Mouse (Mus musculus) liver, embryonic 13.5 days (tissue): Measurements from ENCODE around the gene H13. TPM values are rescaled to one million over a fixed set of nuclear protein-coding genes. Genes with fewer than 3 reads are reported as not detected.

Source experiments
- ATAC-seq: fragments of 200-750 bp; cut with Nextera tagmentation; 2 replicates; pipeline ENCODE4 v1.8.0; 2017; ENCODE audit warnings: low read depth, mild to moderate bottlenecking, moderate number of reproducible peaks, moderate library complexity
- DNase-seq: peaks from one replicate; pipeline ENCODE4 v3.0.0; 2022
- H3K27ac ChIP-seq: fragments of 300-500 bp; sonication (generic); 2 replicates; pipeline ENCODE4 v1.5.1; 2015; ENCODE audit warnings: moderate library complexity, mild to moderate bottlenecking, inconsistent platforms
- H3K27me3 ChIP-seq: fragments of 300-500 bp; sonication (generic); 2 replicates; pipeline ENCODE4 v1.6.1; 2015; ENCODE audit warnings: mild to moderate bottlenecking, inconsistent platforms
- H3K36me3 ChIP-seq: fragments of 300-500 bp; sonication (generic); 2 replicates; pipeline ENCODE4 v1.6.1; 2015; ENCODE audit warnings: mild to moderate bottlenecking, inconsistent platforms
- H3K4me1 ChIP-seq: fragments of 300-500 bp; sonication (generic); replicated peaks from 2 replicates; pipeline ENCODE4 v1.6.1; 2015; ENCODE audit warnings: inconsistent platforms
- H3K4me2 ChIP-seq: fragments of 300-500 bp; sonication (generic); 2 replicates; pipeline ENCODE4 v1.6.1; 2015; ENCODE audit warnings: inconsistent platforms, mild to moderate bottlenecking, moderate library complexity
- H3K4me3 ChIP-seq: fragments of 300-500 bp; sonication (generic); replicated peaks from 2 replicates; pipeline ENCODE4 v1.5.1; 2015; ENCODE audit warnings: mild to moderate bottlenecking, inconsistent platforms
- H3K9ac ChIP-seq: fragments of 300-500 bp; sonication (generic); 2 replicates; pipeline ENCODE4 v1.6.1; 2015; ENCODE audit warnings: mild to moderate bottlenecking, inconsistent platforms
- H3K9me3 ChIP-seq: fragments of 300-500 bp; sonication (generic); replicated peaks from 2 replicates; pipeline ENCODE4 v1.6.1; 2016; ENCODE audit warnings: inconsistent platforms
- WGBS: fragments of 180-500 bp; shearing (Covaris S2); methylation state at CpG from one replicate; pipeline ENCODE4 v1.1.7; 2015; ENCODE audit not compliant: insufficient replicate concordance; 5-methylcytosine and 5-hydroxymethylcytosine counted together
- polyA plus RNA-seq: library from polyadenylated mRNA; unstranded; fragments of >200 nt; fragmentation: Nextera tagmentation; extraction: Ambion mirVana; gene quantifications from 2 replicates; pipeline ENCODE4 v1.2.1, GENCODE M21; 2015

The H13 gene
- polyA plus RNA-seq, 1 experiment from 2014 or later, result 49.0 TPM

DNA sequence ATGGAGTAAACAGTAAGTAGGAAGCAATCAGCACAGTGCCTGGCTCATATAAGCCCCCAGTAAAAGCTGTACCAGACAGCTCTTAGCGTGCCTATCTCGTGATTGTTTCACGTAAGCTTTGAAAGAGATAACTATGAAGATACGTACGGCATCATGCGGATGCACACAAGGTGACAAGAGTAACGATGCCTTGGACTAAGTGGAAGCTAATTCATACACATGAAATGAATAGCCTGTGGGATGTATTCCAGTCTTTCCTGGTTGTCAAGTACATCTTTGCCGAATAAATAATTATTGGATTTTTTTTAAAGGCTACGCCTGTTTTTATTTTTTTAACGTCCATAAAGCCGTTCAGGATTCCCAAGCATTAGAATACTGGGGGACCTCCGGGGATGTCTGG lies 17.1 kb downstream of the H13 start:
- H3K4me3 ChIP-seq, result peak overlapping the region; percentile 66
- DNase-seq, result no peak
- no peaks in the 10 kb centered on the region for H3K27me3 ChIP-seq
- H3K4me1 ChIP-seq, result peaks cover 21% of the 10 kb centered on the region
- peak overlapping the region; percentile 73 for H3K4me2 ChIP-seq
- H3K9ac ChIP-seq, result 0 out of 2 replicates have a peak overlapping the region, but pooled peaks have one; percentile 45
- WGBS, result 52% methylated on average over 12 of the region's 12 CpGs
- no peak for ATAC-seq
- peaks cover 92% of the 10 kb centered on the region for H3K36me3 ChIP-seq
- H3K9me3 ChIP-seq, result no peaks in the 10 kb centered on the region
- H3K27ac ChIP-seq, result peak overlapping the region; percentile 47; the same call in 1 of the 2 replicates

DNA sequence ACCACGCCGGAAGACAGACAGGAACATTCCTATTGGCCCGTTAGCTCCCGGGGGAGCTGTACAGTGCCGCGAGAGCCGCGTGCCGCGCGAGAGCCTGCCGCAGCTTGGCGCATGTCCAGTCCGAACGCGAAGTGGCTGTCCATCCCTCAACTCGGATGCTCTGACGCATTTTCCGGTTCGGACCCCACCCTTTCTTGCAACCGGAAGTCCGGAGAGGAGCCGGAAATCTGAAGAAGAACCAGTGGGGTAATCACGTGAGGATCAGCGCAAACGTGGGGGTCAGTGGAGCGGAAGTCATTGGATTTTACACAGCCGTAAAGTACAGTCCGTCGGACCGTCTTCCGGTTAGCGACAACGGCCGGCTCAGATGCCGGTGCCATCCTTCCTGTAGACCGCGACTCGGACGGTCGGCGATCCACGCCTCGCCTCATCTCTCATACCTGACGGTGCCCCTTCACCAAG lies 17.6 kb downstream of the H13 start, which contains the start of gene Mcts2:
TSS of gene Mcts2 (plus strand) at position 230 of the 462 bp plus-strand sequence.
- H3K4me3 ChIP-seq, result peak within 1 kb of the TSS; percentile 66
- 53% methylated on average over 45 of the region's 45 CpGs for WGBS
- ATAC-seq, result peak; percentile 96
- H3K27ac ChIP-seq, result peak within 1 kb of the TSS; percentile 56
- H3K36me3 ChIP-seq, result peaks cover 87% of the 10 kb centered on the region
- H3K9me3 ChIP-seq, result no peaks in the 10 kb centered on the region
- DNase-seq, result peak; percentile 87
- H3K9ac ChIP-seq, result peak within 1 kb of the TSS; percentile 69
- peaks cover 24% of the 10 kb centered on the region for H3K4me1 ChIP-seq
- no peaks in the 10 kb centered on the region for H3K27me3 ChIP-seq
- peak within 1 kb of the TSS; percentile 73 for H3K4me2 ChIP-seq

DNA sequence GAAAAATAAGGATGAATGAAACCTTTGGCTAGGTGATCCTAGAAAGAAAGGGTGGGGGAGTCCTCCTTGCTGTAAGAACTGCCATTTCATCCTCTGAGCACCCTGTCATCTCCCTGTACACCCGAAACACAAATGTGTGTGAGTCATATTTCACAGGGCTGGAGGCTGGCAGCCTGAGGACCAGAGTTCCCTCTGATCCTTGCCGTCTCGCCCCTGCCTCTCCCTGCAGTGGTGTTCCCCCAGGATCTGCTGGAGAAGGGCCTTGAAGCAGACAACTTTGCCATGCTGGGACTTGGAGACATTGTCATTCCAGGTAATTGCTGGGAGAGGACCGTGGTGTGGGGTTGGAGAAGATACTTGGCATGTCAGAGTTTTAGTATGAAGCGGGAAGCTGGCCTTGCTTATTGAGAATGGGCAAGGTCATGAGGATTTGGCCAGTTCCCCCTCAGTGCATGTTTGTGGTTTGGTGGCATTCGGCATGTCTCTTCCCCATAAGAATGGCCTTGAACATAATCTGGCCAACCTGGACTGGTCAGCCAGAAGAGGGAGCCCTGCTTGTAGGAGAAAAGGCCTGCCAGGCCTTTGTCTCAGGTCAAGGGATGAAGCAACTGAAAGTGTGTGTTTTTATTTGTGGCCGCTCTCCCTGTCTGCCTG lies 22.4 kb downstream of the H13 start:
- H3K4me1 ChIP-seq, result peaks cover 32% of the 10 kb centered on the region
- H3K9me3 ChIP-seq, result no peaks in the 10 kb centered on the region
- no peak overlapping the region for H3K4me3 ChIP-seq
- no peak overlapping the region for H3K9ac ChIP-seq
- no peak overlapping the region for H3K27ac ChIP-seq
- no peak overlapping the region for H3K4me2 ChIP-seq
- 68% methylated on average over 7 of the region's 7 CpGs for WGBS
- ATAC-seq (no peak), DNase-seq (no peak)
- H3K36me3 ChIP-seq, result peaks cover 66% of the 10 kb centered on the region
- no peaks in the 10 kb centered on the region for H3K27me3 ChIP-seq

DNA sequence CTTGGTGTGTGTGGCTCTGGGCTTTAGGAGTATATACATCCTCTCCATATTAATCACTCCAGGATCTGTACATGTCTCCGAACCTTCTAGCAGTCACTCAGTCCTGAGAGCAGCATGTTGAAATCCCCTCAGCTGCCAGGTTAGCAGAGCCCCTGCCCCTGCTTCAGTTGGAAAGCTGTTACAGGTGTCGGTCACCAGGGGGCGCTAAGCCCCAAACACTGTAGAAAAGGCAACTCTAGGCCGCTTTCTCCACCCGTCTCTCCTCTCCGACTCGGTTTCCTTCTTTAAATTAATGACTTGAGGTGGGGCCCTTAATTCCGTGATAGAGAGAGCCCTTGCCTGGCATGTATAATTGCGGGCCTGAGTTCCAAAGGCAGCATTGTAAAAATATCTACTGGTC lies 24.0 kb downstream of the H13 start:
- Histone ChIP-seq H3K4me3 (no peak overlapping the region), H3K4me2 (peak overlapping the region; percentile 39), H3K27me3 (no peaks in the 10 kb centered on the region), H3K36me3 (peaks cover 64% of the 10 kb centered on the region), H3K27ac (no peak overlapping the region), H3K4me1 (peaks cover 28% of the 10 kb centered on the region), H3K9ac (peak overlapping the region; percentile 49), H3K9me3 (no peaks in the 10 kb centered on the region)
- peak; percentile 26; the same call in 1 of the 2 replicates for ATAC-seq
- DNase-seq, result peak; percentile 54
- WGBS, result 14% methylated on average over 9 of the region's 9 CpGs

DNA sequence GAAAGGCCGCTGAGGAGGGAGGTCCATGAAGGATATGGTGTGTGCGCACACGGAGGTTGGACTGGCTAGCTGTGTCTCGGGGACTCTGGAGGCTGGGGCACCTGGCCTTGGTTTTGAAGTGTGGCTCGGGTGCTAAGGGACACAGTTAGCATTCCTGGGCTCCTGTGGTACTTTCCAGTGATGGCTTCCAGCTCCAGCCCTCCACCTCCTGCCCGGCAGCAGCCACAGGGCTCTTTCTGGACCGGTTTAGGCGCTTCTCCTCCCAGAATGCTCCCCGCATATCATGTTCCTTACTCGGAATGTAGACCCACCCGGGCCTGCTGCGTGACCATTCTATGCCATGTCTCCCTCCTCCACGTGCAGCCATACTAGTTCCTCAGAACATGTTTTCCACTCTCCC lies 24.5 kb downstream of the H13 start:
- Histone ChIP-seq H3K4me1 (peaks cover 23% of the 10 kb centered on the region), H3K9me3 (no peaks in the 10 kb centered on the region), H3K4me2 (peak overlapping the region; percentile 39), H3K27ac (no peak overlapping the region), H3K36me3 (peaks cover 64% of the 10 kb centered on the region), H3K27me3 (no peaks in the 10 kb centered on the region), H3K9ac (peak overlapping the region; percentile 49), H3K4me3 (no peak overlapping the region)
- ATAC-seq, result no peak
- DNase-seq, result no peak
- 81% methylated on average over 13 of the region's 13 CpGs for WGBS

DNA sequence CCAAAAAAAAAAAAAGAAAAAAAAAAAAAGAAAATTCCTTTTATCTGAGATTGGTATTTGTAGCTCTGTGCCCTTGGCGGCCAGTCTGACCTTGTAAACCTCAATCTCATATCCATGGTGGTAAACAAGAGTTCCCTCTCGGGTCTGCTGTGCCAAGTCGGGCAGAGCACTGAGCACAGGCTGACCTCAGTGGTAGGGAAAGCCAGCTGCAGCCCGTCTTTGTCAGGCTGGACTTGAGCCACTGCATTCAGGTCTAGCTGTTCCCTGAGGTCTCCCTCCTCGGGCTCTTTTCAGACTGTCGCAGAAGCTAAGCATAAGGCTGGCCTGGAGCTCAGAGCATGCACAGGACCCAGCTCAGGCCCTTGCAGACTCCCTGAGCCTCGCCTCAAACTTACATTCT lies 25.4 kb downstream of the H13 start:
- H3K4me2 ChIP-seq, result no peak overlapping the region
- WGBS, result 74% methylated on average over 7 of the region's 7 CpGs
- H3K36me3 ChIP-seq, result peaks cover 65% of the 10 kb centered on the region
- H3K9me3 ChIP-seq, result no peaks in the 10 kb centered on the region
- H3K4me1 ChIP-seq, result peaks cover 23% of the 10 kb centered on the region
- H3K27ac ChIP-seq, result no peak overlapping the region
- DNase-seq, result no peak
- no peak for ATAC-seq
- no peak overlapping the region for H3K4me3 ChIP-seq
- H3K9ac ChIP-seq, result no peak overlapping the region
- no peaks in the 10 kb centered on the region for H3K27me3 ChIP-seq

DNA sequence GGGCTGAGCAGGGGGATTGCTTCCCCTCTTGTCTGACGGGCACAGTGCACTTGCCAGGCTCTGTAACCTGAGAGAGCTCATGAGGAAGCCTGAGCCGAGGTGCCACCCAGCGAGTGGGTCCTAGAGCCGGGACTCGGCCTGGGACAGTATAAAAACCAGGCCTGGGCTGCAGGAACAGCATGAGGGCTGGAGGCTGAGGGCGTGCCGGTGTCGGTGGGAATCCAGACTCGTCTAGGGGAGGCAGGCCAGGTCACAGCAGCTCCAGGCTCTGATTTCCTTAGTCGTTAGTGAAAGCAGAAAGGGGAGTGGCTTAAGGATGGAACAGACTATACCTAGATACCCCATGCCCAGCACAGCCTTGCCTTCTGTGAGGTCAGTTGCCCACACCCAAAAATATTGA lies 26.8 kb downstream of the H13 start:
- Histone ChIP-seq H3K9ac (no peak overlapping the region), H3K4me1 (peaks cover 16% of the 10 kb centered on the region), H3K4me3 (no peak overlapping the region), H3K27ac (no peak overlapping the region; the same call in 1 of the 2 replicates), H3K27me3 (no peaks in the 10 kb centered on the region), H3K36me3 (peaks cover 69% of the 10 kb centered on the region), H3K9me3 (no peaks in the 10 kb centered on the region), H3K4me2 (no peak overlapping the region)
- WGBS, result 78% methylated on average over 10 of the region's 10 CpGs
- no peak for ATAC-seq
- no peak for DNase-seq

DNA sequence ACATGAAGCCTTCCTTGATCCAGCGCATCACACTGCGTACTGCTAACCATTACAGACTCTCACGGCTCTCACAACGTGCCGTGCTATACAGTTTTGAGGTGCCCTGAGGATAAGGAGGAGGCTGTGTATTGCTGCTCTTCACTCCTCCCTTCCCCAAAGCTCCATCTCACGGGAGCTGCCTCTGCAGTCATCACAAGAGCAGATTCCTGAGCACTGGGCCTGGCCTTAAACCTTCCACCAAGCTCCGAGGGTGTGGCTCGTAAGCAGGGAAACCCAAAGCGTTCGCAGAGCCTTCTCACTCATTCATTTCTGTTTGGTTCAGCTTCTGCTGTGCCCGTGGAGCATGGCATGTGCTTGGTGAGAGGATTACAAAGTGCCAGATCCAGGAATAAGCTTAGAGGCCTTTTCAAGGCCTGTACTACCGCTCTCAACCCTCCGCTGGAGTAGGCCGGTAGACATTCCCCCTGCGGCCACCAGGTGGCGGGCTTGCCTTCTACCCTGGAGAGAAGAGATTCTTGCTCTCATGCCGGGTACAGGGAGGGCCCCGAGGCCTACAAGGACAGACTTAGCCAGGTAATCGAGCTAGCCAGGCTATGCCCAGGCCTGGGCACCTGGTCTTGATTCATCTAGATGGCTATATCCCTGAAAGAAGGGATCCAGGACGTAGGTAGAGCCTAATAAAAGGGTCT lies 27.4 kb downstream of the H13 start:
- Histone ChIP-seq H3K27ac (no peak overlapping the region; the same call in 1 of the 2 replicates), H3K9me3 (no peaks in the 10 kb centered on the region), H3K27me3 (no peaks in the 10 kb centered on the region), H3K36me3 (peaks cover 75% of the 10 kb centered on the region), H3K4me1 (peaks cover 15% of the 10 kb centered on the region), H3K9ac (peak overlapping the region; percentile 46), H3K4me3 (no peak overlapping the region), H3K4me2 (no peak overlapping the region)
- WGBS, result 42% methylated on average over 20 of the region's 20 CpGs
- peak; percentile 66 for ATAC-seq
- DNase-seq, result peak; percentile 75

DNA sequence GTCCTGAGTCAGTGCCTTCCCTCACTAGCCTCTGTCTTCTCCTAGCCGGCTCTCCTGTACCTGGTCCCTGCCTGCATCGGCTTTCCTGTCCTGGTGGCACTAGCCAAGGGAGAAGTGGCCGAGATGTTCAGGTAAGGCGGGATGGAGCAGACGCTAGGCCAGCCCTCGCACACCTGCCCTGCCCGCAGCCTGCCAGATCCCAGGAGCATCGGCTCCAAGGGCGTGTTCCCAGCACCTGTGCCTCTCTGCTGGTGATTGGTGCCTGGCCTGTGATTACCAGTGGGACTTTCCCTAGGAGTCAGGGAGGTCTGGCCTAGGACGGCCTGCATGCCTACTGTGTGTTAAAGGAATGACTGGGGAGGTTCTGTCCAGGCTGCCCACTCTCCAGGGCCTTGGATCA lies 30.9 kb downstream of the H13 start:
- DNase-seq (no peak), ATAC-seq (no peak)
- 81% methylated on average over 10 of the region's 10 CpGs for WGBS
- no peak overlapping the region for H3K9ac ChIP-seq
- peaks cover 97% of the 10 kb centered on the region for H3K36me3 ChIP-seq
- H3K27ac ChIP-seq, result no peak overlapping the region
- no peaks in the 10 kb centered on the region for H3K27me3 ChIP-seq
- H3K4me1 ChIP-seq, result peaks cover 4% of the 10 kb centered on the region
- H3K4me2 ChIP-seq, result no peak overlapping the region
- H3K4me3 ChIP-seq, result no peak overlapping the region
- H3K9me3 ChIP-seq, result no peaks in the 10 kb centered on the region

DNA sequence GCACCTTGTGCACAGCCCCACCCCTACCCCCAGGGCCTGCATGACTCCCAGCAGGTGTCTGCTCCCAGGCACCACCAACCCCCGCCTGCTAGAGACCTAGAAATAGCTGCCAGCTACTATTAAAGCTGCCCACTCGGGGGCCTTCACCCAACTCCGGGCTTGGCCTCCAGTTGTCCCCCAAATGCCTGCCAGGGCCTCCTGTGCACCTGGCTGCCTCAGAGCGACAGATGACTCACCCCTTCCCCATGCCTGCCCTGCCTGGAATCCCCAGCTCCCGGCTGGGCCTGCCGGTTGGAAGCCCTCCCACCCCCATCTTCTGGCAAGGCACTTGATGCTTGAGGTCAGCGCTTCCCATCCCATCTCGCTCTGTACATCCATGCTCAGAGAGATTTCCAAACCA lies 31.5 kb downstream of the H13 start:
- Histone ChIP-seq H3K36me3 (peaks cover 97% of the 10 kb centered on the region), H3K9ac (no peak overlapping the region), H3K4me2 (no peak overlapping the region), H3K4me1 (peaks cover 4% of the 10 kb centered on the region), H3K4me3 (no peak overlapping the region), H3K27me3 (no peaks in the 10 kb centered on the region), H3K27ac (no peak overlapping the region), H3K9me3 (no peaks in the 10 kb centered on the region)
- DNase-seq (no peak), ATAC-seq (no peak)
- WGBS, result 86% methylated on average over 8 of the region's 8 CpGs

DNA sequence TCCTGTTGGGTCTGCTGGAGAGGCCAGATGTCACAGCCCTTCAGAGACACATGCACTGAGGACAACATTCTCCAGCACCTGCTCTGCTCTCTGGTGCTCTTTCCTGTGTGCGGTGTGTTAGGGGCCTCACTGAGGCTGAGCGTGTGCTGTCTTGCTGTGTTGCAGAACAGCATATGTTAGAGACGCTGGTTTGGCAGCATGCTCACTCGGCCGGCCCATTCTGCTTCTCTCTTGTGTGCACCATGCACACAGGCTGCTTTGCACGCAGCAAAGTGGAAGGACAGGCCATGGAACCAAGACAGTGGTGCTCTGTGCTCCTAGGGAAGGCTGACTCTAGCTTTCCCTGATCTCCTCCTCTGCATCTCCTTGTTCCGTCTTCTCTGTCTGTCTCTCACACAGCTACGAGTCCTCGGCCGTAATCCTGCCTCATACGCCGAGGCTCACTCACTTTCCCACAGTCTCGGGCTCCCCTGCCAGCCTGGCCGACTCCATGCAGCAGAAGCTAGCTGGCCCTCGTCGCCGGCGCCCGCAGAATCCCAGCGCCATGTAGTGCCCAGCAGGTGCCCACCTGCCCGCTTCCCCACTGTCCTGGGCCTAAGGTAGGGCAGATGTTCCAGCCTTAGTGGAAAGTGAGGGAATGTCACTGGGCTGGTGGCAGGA lies 34.5 kb downstream of the H13 start:
- no peaks in the 10 kb centered on the region for H3K9me3 ChIP-seq
- WGBS, result 83% methylated on average over 21 of the region's 21 CpGs
- H3K27me3 ChIP-seq, result no peaks in the 10 kb centered on the region
- H3K27ac ChIP-seq, result no peak overlapping the region
- H3K36me3 ChIP-seq, result peaks cover 86% of the 10 kb centered on the region
- ATAC-seq (no peak), DNase-seq (no peak)
- no peak overlapping the region for H3K4me2 ChIP-seq
- no peak overlapping the region for H3K4me3 ChIP-seq
- no peak overlapping the region for H3K9ac ChIP-seq
- H3K4me1 ChIP-seq, result peaks cover 24% of the 10 kb centered on the region
